Comparison of ENCODE assay signal across 16 mouse cellular contexts in the genomic region with DNA sequence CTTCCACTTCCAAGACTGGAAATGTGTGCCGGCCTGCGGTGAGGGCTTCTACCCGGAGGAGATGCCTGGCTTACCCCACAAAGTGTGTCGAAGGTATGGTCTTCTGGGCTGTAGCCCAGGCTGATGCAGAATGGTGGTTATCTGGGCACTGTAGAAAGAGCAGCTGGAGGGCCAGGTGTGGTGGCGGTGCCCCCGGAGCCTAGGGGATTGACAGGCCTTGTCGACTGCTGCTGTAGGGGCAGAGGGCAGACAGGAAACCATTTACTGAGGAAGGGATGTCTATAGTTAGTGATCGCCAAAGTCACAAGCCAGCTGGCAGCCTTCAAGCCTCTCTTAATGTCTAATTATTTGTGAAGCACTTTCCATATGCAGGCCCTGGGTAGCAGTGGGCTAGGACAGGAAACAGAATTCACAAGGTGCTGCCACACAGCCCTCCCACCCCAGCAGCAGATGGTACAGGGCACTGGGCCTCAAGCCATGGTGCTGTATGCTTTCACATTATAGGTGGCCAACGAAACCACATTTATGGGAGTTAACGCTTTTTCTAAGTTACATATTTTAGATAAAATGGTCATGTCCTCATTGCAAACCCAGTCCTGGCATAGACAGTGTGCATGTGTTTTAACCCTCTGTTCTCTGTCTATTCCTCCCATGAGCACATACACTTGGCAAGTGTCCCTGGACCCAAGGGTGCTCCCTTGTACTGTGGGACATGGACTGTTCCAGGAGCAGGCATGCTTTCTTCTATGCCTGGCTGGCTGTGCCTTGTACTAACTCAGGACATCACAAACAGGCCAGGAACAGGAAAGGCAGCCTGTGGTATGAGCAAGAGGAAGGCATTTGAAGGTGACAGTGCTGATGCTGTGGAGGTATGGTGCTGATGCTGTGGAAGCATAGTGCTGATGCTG. TPM values are rescaled to one million over a fixed set of nuclear protein-coding genes. Genes with fewer than 3 reads are reported as not detected.
DNase-seq lines count a peak whose midpoint lies in the region; ATAC-seq and TF ChIP-seq lines count a peak whose summit lies in the region.
"Had no signal": no experiment of that assay in that cellular context is flagged by ENCODE, and none has a peak within 500 bp of the region (broad histone marks: within the 10 kb centered on the region; RNA-seq: fewer than 3 reads in every experiment).

Gm45213 (plus strand) TSS at position 51 of the 908 bp plus-strand sequence.

- H3K9ac ChIP-seq in neural tube, embryonic 13.5 days = 0 out of 2 replicates have a peak within 1 kb of the TSS, but pooled peaks have one; percentile 0
- no peak within 1 kb of the TSS for H3K9ac ChIP-seq in hindbrain, embryonic 14.5 days
- H3K9ac ChIP-seq: liver, postnatal 0 days had no signal

- H3K9me3 ChIP-seq in neural tube, embryonic 13.5 days = no peaks in the 10 kb centered on the region
- H3K9me3 ChIP-seq in hindbrain, embryonic 14.5 days (ENCODE audit: control insufficient read depth, low read length) = no peaks in the 10 kb centered on the region

- no peak for TF ChIP-seq POLR2A in kidney, adult 2 months (IDR thresholded peaks at IDR 0.05; ENCODE audit: low read depth, low read length)

- H3K27me3 ChIP-seq in neural tube, embryonic 13.5 days = no peaks in the 10 kb centered on the region
- no peaks in the 10 kb centered on the region for H3K27me3 ChIP-seq in hindbrain, embryonic 14.5 days (ENCODE audit: control insufficient read depth, insufficient read depth, low read length)
- H3K27me3 ChIP-seq in kidney, adult 2 months (replicated peaks; ENCODE audit: control insufficient read depth, insufficient read depth, low read length) = no peaks in the 10 kb centered on the region

- no peak for TF ChIP-seq CTCF in kidney, adult 2 months (conservative IDR thresholded peaks at IDR 0.05; ENCODE audit: insufficient read depth, insufficient read length, low read depth, low read length)

- H3K27ac ChIP-seq in neural tube, embryonic 13.5 days (replicated peaks) = peak within 1 kb of the TSS; percentile 42
- H3K27ac ChIP-seq in hindbrain, embryonic 14.5 days = 0 out of 2 replicates have a peak within 1 kb of the TSS, but pooled peaks have one; percentile 0
- no peak within 1 kb of the TSS for H3K27ac ChIP-seq in kidney, adult 2 months (ENCODE audit: insufficient read depth, low read depth, low read length)

- H3K36me3 ChIP-seq in neural tube, embryonic 13.5 days = no peaks in the 10 kb centered on the region
- H3K36me3 ChIP-seq in hindbrain, embryonic 14.5 days (replicated peaks; ENCODE audit: control insufficient read depth, insufficient read depth) = no peaks in the 10 kb centered on the region
- H3K36me3 ChIP-seq in kidney, adult 2 months (ENCODE audit: control insufficient read depth, insufficient read depth, low read length) = no peaks in the 10 kb centered on the region

- 70% methylated on average over 10 of the region's 10 CpGs for WGBS in neural tube, embryonic 13.5 days
- 73% methylated on average over 10 of the region's 10 CpGs for WGBS in hindbrain, embryonic 14.5 days
- 73% methylated on average over 10 of the region's 10 CpGs for WGBS in kidney, adult 2 months

- no peak within 1 kb of the TSS for H3K4me2 ChIP-seq in neural tube, embryonic 13.5 days
- H3K4me2 ChIP-seq in hindbrain, embryonic 14.5 days (replicated peaks) = no peak within 1 kb of the TSS

- intact Hi-C loops in gastrocnemius, postnatal 36 days (cut with DNase I) = no loop called here

- no peak for DNase-seq in neural tube, embryonic 10.5 days (ENCODE audit: extremely low spot score, low spot score)
- peak; percentile 71 to 77 for DNase-seq in cerebellum, postnatal 10 days
- peak; percentile 47 for DNase-seq in hindbrain, embryonic 14.5 days (ENCODE audit: low spot score)
- DNase-seq in gastrocnemius, postnatal 36 days = no peak
- DNase-seq in kidney, adult 2 months = no peak
- DNase-seq in adrenal gland, postnatal 36 days = no peak
- DNase-seq: heart, postnatal 14 days; kidney, adult 9 months; liver, postnatal 0 days; right cerebral cortex, postnatal 25 days had no signal

- peak; percentile 13; the same call in 1 of the 2 replicates for ATAC-seq in neural tube, embryonic 13.5 days (ENCODE audit: low read depth)
- ATAC-seq in hindbrain, embryonic 14.5 days (ENCODE audit: low FRiP score) = peak; percentile 61
- ATAC-seq: liver, postnatal 0 days had no signal

- H3K4me3 ChIP-seq in neural tube, embryonic 13.5 days = no peak within 1 kb of the TSS
- H3K4me3 ChIP-seq in hindbrain, embryonic 14.5 days (replicated peaks; ENCODE audit: low read length) = no peak within 1 kb of the TSS
- no peak within 1 kb of the TSS for H3K4me3 ChIP-seq in kidney, adult 2 months (ENCODE audit: insufficient read depth, low read depth, low read length)

- H3K4me1 ChIP-seq in neural tube, embryonic 13.5 days (replicated peaks) = peaks cover 65% of the 10 kb centered on the region
- peaks cover 15% of the 10 kb centered on the region for H3K4me1 ChIP-seq in hindbrain, embryonic 14.5 days (replicated peaks; ENCODE audit: control insufficient read depth, insufficient read depth, low read length)
- H3K4me1 ChIP-seq in kidney, adult 2 months (ENCODE audit: control insufficient read depth, insufficient read depth, low read length) = no peaks in the 10 kb centered on the region

RNA-seq across cellular contexts. Expression of gene Gm45213, which starts in this region (rescaled TPM):
- not detected in 2 replicates for polyA plus RNA-seq in neural tube, embryonic 13.5 days (2015; fragmentation: Nextera tagmentation; extraction: Ambion mirVana)
- polyA plus RNA-seq in hindbrain, embryonic 14.5 days (2014; fragmentation: Nextera tagmentation; extraction: Ambion mirVana) = not detected in 2 replicates
- total RNA-seq in gastrocnemius, postnatal 36 days (2021) = not detected
- not detected in 2 replicates for polyA plus RNA-seq in kidney, adult 2 months (2012; rRNA removed)
- total RNA-seq in adrenal gland, postnatal 36 days (2021) = not detected
- total RNA-seq: adrenal gland, postnatal 4 days; granulocyte monocyte progenitor cell, adult 5-6 weeks; heart, postnatal 14 days; neutrophil, adult 5-6 weeks had no signal
- polyA plus RNA-seq: limb, embryonic 11.5 days; liver, postnatal 0 days; stomach, embryonic 16.5 days had no signal

Comparison
In these comparisons a context has a peak if more than half of its experiments do, and no peak if none do; other contexts are left out.
1. Peak in ATAC-seq, H3K27ac ChIP-seq and H3K9ac ChIP-seq in neural tube, embryonic 13.5 days; RNA of the gene not detected or under 1 TPM.
2. Peak in DNase-seq, ATAC-seq and H3K27ac ChIP-seq in hindbrain, embryonic 14.5 days; RNA of the gene not detected or under 1 TPM.
3. DNase-seq: peak in cerebellum, postnatal 10 days (2 of 2); none in neural tube, embryonic 10.5 days (single experiment), gastrocnemius, postnatal 36 days (0 of 2), kidney, adult 2 months (single experiment) and adrenal gland, postnatal 36 days (0 of 2).